Mouse (Mus musculus): ENCODE measurements around the gene Plekhg5.

Gene Plekhg5

DNA sequence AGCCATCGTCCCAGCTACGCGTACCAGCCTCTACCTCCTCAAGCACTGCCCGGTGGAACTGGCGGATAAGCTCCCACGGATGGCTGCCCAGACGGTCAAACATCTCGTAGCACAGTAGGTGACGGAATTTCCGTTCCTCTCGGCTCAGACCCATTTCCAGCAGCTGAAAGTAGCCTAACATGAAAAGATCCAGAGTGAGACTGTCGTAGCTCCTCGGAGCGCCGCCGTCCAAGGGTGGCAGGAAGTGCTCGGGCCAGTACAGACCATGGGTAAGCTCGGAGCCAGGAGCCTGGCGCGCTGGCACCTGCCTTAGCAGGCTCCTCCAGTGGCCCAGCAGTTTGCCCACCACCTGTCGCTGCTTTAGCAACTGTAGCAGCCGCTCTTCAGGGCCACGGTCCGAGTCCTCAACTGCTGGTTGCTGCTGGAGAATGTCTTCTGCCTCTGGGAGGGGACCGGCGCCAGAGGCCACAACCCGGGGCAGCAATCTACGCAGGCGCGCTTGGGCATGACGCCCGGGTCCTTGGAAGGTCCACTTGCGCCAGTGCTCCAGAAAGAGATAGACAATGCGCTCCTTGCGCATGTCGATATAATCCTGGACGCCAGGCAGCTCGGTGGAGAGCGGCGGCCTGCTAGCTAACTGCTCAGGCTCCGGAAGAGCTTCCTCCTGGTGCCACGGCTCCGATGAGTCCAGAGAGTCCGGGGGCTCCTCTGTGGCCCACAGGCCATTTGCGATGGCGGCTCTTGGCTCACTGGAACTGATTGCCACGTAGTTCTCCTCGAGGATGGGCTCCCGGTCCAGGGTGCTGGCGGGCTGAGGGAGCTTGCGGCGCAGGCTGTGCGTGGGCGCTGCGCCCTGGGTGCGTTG lies 53.1 kb downstream of the Plekhg5 start:
- no peak for DNase-seq (ENCODE audit: extremely low spot score, low read depth, low spot score)

- no peak for DNase-seq (ENCODE audit: extremely low spot score, low read depth, low spot score)
Measured at GRCm38 (mm10) chr4:152126026-152126920, 54.0 kb downstream of the Plekhg5 start.

DNA sequence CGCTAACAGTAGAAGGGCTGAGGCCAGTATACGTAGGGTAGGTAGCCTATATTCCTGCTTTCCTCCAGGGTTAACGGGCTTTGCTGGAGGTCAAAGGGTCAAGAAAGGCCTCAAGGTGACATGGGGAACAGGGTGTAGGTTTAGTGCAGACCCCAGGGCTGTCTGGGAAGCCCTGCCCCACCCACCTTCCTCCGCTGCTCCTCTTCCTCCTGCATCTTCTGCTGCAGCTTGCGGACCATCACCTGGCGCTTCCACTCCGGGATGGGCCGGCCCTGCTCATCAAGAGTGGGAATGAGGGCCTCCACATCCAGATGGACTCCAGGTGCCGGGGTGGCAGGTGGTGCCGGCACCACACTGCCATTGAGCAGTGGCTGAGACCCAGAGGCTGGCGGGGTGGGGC lies 55.6 kb downstream of the Plekhg5 start:
- DNase-seq (ENCODE audit: extremely low spot score, low read depth, low spot score) = no peak

DNA sequence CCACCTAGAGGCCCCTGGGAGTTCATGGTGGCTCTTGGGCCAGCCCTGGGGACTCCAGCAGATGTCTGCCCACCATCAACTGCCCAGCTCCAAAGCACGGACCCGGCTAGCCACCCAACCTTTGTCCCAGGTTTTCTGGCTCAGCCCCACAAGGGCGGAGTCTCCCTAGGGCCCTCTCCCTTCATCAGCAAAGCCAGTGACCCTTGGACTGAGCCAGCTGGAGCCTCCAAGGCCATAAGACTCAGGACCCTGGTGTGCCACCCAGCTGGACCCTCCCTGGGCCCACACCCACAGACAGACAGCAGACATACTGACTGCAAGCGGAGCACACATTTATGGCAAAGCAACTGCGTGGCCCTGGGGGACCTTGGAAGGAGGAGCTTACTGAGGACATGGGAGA lies 56.5 kb downstream of the Plekhg5 start:
- DNase-seq (ENCODE audit: extremely low spot score, low read depth, low spot score) = no peak

DNA sequence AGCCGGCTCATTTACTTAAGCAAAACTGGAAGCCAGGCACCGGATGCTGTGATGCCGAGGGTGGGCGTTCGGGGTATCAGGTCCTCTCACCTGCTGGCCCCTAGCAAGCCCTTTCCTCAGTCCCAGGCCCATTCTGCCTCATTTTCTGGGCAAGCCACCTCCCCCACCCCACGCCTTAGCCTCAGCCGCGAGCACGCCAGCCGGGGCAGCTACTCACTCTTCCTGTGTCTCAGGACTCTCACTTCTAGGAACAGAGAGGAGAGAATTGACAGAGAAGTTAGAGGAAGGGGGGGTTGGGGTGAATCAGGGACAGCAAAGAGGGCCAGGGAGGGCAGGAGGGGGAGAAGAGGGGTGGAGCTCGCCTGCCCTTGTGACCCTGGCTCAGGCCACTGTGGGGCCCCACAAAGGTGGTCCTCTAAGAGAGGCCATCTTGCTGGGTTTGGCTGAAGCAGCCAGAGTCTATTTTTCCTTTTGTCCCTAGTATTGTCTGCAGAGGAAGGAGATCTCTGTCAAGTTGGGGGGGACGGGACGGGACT lies 57.2 kb downstream of the Plekhg5 start:
- DNase-seq (ENCODE audit: extremely low spot score, low read depth, low spot score) = no peak

DNA sequence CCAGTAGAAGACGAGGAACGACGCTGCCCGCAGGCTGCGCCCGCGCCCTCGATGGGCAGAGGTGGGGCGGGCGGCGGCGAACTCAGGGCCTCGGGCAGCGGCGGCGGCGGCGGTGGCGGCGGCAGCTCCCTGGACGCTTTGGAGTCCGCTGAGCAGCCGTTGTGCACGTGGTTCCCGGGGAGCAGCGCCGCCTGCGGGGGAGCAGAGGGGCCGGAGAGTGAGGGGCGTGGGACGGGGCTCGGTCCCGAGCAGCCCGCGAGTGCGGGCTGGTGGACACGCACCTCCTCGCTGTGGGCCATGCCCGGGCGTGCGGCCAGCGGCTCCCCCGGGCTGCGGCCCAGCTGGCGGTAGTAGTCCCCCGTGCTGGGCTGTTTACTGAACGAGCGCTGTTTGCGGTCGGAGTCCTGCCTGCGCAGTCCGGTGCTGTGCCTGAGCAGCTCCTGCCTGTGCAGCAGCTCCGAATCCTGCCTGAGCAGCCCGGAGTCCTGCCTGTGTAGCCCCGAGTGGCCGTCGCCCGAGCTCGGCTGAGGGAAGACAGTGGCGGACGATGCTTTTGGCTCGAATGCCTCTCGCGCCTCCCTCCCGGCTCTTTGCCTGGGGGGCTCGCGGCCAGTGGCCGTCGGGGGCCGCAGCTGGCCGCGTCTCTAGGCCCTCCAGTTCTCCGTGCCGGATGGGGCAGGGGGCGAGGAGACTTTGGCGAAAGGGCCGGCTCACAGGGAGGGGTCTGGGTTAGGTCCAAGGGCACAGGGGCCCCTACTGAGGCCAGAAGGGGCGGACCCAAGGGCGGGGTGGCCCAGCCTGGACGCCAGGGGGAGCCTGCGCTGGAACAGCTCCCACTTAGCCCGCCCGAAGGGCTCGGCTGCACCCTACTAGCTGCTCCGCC lies 58.7 kb downstream of the Plekhg5 start:
- DNase-seq (ENCODE audit: extremely low spot score, low read depth, low spot score) = no peak

DNA sequence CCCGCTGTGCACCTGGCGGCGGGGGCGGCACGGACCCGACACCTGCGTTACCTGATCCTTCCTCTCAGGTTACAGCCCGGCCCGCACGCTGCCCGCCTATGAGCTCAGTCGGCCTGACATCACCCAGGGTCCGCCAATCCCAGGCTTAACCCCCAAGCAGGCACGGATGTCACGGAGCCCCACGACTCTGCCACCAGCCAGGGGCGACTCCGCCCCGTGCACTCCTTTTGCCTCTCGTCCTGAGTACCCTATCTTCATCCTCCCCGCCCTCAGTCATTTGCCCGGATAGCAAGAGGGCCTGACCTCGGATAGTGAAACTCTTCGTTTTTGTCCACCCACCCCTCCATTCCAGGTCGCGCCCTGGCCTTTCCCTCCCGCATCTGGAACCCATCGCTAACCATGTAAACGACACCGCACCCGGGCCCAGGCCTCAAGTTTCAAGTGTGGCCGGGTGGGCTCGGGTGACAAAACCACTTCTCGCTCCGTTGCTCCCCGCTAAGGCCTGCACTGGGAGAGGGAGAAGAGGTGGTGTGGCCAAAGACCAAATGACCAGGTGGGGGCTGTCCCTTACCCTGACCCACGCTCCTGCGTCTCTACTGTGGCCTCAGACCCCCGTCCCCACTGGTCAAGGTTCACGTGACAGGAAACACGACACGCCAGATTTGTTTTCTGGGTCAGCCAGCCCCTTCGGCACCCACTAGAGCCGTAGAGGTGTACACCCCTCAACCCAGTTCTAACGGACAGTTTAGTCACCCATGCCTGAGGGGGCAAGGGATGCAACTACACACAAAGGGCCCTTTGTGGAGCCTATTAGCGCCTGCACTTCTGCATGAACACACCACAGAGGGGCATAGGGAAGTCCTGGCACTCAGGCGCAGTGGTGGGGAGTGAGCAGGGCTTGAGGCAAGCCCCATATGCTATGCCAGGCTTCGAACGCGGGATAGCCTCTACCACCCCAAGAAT lies 59.8 kb downstream of the Plekhg5 start:
- DNase-seq (ENCODE audit: extremely low spot score, low read depth, low spot score) = no peak

GRCm38 (mm10) chr4:152132772-152133169 lies 60.5 kb downstream of the Plekhg5 start:
- no peak for DNase-seq (ENCODE audit: extremely low spot score, low read depth, low spot score)

DNA sequence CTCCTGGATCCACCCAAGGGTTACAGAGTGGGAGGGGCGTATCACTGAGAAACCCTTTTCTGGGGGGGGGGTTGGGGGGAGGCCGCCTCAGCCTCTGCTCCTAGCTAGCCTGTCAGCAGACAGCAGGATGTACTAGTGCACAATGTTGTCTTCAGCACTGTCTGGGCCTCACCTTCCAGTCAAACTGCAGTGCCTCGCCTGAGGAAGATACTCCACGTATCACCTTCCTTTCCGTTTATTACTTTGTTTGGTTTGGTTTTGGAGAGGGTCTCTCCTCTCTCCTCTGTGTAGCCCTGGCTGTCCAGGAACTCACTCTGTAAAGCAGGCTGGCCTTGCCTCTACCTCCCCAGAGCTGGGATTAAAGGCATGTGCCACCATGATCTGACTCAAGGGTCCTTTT lies 60.9 kb downstream of the Plekhg5 start:
- DNase-seq (ENCODE audit: extremely low spot score, low read depth, low spot score) = no peak

DNA sequence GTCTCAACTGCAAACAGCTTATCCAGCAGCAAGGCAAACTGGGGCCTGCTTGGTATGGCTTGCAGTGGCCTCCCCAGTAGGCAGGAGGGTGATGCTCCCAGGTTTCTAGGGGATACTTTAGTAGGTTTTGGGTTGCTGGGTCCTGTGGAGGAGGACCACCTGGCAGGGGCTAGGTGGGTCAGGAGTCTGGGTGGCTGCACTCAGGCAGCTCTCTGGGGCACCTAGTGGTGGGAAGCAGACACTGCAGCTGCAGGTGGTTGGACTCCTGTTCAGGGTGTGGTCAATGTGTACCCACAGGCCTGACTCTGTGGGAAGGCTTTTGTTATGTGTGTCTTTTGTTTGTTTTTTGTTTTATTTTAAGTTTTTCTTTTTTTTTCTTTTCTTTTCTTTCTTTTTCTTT lies 62.2 kb downstream of the Plekhg5 start:
- DNase-seq (ENCODE audit: extremely low spot score, low read depth, low spot score) = no peak

GRCm38 (mm10) chr4:152135363-152135762 lies 63.1 kb downstream of the Plekhg5 start:
- DNase-seq (ENCODE audit: extremely low spot score, low read depth, low spot score) = no peak

GRCm38 (mm10) chr4:152136112-152136875 lies 64.0 kb downstream of the Plekhg5 start:
- DNase-seq (ENCODE audit: extremely low spot score, low read depth, low spot score) = no peak

DNA sequence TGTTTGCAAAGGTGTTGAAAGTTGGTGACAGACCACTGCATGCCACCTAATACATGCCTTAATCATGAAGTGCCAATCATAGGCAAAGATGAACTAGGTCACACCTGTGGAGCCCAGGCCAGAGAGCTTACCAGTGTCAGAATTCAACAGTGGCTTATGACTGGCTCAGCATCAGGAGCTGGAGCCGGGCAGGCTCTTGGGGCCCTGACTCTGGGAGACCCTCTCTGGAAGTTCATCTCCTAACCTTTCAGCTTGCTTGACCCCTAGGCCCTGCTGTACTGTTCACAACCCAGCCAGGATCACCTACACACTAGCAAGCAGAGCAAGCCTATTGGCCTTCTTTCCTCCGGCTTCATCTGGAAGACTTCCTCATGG lies 64.6 kb downstream of the Plekhg5 start:
- DNase-seq (ENCODE audit: extremely low spot score, low read depth, low spot score) = no peak

DNA sequence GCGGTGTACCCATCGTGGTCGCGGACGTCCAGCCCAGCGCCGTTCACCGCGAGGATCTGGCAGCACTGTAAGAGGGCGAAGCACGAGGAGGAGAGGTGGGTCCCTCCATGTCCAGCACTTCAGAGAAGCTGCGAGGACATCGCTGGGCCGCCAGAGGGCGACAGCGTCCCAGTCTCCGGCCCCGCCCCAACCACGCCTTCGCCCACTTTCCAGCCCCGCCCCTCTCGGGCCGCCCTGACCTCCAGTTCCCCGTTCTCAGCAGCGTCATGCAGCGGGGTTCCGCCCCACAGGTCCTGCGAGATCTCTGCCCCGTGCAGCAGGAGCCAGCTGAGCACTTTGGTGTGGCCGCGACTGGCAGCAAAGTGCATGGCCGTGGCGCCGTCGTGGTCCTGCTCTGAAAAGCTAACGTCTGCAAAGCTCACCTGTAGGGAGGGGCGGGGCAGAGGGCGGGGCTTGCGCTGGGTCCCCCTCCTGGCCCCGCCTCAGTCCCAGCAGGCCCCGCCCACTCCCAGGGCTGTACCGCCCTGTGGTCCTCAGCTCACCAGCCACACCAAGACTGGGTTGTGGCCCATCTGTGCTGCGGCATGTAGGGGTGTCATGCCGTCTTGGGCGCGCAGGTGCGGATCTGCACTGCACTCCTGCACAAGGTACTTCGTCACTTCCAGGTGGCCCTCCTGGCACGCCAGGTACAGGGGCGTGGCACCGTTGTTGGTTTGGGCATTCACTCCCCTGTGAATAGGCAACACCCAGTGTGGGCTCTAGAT lies 66.4 kb downstream of the Plekhg5 start:
- DNase-seq (ENCODE audit: extremely low spot score, low read depth, low spot score) = no peak

- DNase-seq (ENCODE audit: extremely low spot score, low read depth, low spot score) = no peak
Measured at GRCm38 (mm10) chr4:152140441-152140840, 68.1 kb downstream of the Plekhg5 start.

- no peak for DNase-seq (ENCODE audit: extremely low spot score, low read depth, low spot score)
Measured at GRCm38 (mm10) chr4:152141521-152142135, 69.3 kb downstream of the Plekhg5 start.

DNA sequence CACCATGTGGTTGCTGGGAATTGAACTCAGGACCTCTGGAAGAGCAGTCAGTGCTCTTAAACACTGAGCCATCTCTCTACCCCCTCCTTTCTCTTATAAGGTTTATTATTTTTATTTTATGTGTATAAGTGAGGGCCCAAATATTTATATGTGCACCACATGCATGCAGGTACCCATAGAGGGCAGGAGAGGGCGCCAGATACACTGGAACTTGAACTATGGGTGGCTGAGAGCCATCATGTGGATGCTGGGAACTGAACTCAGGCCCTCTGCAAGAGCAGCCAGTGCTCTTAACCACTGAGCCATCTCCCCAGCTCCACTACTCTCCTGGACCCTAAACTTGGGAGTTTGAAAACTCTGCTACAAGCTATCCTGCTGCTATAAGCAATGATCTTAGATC lies 71.3 kb downstream of the Plekhg5 start:
- no peak for DNase-seq (ENCODE audit: extremely low spot score, low read depth, low spot score)

- DNase-seq (ENCODE audit: extremely low spot score, low read depth, low spot score) = no peak
Measured at GRCm38 (mm10) chr4:152145473-152145872, 73.2 kb downstream of the Plekhg5 start.

All from hindlimb bud, embryonic 11.5 days (tissue).